Mouse (Mus musculus): ENCODE results near the gene Cnn2.

GRCm38 (mm10) chr10:80022164-80022563, 33.8 kb downstream of the Cnn2 start:
- TF ChIP-seq CTCF (IDR thresholded peaks at IDR 0.05; ENCODE audit: low read depth) (no peak), EP300 (IDR thresholded peaks at IDR 0.05; ENCODE audit: low read depth) (no peak)
